Mouse (Mus musculus) cerebellum, adult 11-12 months (tissue): ENCODE results near the gene Gm11037.
"Not testable (repeated sequence)": the region's sequence is repeated elsewhere in the genome, so short reads cannot be mapped to it uniquely, and the experiment has no call there.

Experiments used
- DNase-seq: peaks from one replicate; pipeline ENCODE4 v3.0.0; 2022

The Gm11037 gene

DNA sequence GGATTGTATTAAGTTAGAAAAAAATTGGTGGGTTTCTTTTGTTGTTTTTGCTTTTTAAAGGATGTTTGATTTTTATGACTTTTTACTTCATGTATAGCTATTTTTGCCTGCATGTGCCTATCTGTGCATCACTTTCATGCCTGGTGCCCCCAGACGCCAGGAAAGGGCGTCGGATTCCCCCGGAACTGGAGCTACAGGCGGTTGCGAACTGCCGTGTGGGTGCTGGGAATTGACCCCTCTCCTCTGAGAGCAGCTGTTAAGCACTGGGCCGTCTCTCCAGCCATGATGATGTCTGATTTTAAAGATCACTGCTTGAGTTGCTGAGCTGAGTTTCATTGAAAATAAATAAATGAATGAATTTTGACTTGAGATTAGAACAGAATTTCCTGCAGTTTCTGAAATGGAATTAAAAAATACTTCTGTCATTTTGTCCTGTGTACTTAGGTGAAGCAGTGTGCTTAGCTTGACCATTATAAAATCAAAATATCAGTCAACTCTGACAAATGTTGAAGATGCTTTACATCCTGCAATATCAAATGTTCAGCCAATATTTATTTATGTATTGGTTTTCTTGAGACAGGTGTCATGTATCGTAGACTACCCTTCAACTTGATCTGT is at the start of gene Gm11037:
TSS of gene Gm11037 (plus strand) at position 568 of the 618 bp plus-strand sequence.
- no peak for DNase-seq

DNA sequence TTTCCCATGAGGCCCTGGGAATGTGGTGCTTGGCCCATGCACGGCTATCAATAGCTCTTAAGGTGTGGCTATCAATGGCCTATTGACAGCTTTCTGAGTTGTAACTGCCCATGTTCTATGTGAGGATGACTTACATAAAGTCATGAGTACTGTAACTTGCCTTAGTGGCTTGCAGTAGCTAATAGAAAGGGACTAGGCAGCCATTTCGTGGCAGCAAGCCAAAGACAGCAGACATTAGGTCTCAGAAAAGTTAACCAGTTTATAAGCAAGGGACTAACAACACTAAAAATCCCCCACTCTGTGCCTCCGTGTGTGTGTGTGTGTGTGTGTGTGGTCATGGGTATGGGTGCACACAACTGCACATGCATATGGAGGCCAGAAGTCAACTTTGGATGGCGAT is 49.1 kb upstream of the Gm11037 start:
- DNase-seq, result no peak

DNA sequence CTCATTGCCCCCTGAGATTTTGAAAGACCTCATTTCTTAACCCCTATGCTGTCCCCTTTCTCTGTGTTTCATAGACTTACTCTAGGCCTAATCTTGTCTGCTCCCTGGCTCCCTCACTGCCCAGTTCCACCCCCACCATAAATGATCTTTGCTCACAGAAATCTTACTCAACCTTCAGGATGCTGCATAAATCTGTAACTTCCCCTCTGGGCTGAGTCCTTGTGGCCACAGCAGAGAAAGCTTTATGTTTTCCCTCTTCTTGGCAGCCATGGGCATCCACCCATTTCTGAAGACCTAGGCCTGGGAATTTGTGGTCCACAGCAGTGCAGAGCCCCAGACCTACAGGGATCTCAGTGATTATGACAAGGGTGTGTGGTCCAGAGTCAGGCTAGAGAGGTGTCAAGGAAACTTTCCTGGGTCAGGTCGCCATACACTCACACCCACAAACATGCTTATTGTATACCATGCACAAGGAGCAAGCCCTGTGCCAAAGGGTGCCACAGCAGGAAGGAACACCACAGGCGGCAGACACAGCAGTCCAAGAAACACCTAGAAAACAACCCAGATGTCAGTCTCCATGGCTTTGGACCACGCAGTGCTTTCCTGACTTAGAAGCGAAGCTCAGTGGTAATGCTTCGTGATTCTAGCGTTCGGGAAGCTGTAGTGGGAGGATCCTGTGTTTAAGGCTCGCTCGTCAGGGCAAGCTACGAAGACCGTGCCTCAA is 46.5 kb upstream of the Gm11037 start, which contains the start of gene Siglec1:
TSS of gene Siglec1 (minus strand) at position 99 of the 724 bp plus-strand sequence.
- no peak for DNase-seq

DNA sequence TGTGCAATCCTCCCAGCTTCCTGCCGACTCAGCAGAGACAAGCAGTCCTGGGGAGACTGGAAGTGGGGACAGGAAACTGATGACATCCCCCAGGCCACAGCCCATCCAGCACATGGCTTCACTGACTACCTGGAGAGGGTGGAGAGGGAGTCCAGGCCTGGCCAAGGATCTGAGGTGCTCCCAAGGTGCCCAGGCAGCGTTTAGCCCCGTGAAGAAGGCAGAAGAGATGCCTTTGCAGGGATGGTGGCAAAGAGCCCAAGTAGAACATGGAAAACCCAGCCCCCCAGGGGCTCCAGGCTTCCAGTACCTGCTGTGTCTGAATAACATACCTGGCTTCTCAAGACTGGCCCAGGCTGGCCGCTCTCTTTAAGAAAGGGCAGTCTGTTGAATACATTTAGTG is 44.7 kb upstream of the Gm11037 start:
- DNase-seq, result no peak

DNA sequence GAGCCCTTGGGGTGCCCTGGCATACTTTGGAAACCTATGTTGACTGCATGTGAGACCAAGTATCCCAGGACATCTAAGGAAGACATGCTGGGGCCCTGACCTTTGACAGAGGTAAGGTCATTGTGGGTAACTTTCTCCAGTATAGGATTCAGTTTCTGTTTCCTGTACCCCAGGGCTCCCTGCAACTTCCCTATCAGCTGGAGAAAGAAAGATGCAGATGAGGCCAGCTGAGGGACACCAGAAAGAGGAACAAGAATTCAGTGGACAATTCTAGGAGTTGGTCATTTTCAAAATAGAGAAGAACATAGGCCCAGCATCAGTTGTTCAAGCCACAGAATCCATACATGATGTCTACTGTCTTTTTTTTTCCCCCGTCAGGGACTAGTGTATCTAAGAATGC is 43.7 kb upstream of the Gm11037 start:
- no peak for DNase-seq

DNA sequence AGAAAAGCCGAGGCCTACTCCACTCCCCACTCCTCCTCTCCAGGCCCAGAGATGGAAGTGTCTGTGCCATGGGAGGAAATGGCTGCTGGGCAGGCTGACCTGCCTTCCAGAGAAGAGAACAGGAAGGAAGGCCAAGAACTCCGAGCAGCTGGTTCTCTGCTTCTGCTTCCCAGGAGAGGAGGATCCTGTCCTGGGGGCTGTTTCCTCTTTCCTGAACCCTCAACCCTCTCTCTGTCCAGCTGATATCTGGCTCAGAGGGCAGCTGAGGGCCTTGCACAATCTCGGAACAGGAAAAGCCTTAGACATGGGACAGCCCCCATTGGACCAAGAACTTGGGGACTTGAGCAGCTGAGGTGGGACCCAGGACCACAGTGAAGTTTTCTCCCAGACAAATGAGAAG is 42.4 kb upstream of the Gm11037 start:
- DNase-seq, result no peak

DNA sequence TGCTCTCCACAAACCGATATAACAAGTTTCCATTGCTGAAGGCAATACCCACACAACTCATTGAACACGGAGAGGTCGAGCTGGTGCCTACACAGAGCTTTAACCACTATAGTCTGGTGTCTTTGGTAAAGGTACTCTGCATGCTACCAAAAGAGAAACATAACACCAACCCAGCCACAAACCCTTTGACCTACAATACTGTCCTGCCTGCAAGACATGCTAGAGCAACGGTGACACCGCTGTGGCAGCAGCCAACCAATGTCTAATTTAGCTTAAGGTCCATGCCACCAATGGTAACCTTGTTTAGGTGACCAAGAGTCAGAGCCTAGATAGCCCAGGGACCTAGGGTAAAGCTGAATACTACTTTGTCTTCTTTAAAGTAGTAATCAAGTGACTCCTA is 39.7 kb upstream of the Gm11037 start:
- DNase-seq, result no peak

DNA sequence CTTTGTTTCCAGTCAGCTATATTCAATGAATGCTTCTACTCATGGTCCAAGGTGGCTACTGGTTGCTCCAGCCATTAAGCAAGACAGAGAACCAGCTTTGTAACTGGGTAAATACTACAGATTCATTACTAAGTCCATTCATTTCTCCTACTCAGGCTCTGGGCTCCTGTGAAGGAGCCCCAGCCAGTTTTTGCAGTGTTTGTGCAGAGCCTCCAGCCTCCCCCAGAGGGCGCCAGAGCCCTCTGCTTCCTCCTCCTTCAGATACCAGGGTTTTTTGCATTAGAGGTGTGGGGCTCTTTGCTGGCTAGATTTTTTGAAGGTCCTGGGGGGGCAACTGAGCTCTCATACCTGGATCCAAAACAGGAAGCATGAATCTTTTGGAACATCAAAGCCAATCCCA is 38.5 kb upstream of the Gm11037 start:
- peak; percentile 49 for DNase-seq

DNA sequence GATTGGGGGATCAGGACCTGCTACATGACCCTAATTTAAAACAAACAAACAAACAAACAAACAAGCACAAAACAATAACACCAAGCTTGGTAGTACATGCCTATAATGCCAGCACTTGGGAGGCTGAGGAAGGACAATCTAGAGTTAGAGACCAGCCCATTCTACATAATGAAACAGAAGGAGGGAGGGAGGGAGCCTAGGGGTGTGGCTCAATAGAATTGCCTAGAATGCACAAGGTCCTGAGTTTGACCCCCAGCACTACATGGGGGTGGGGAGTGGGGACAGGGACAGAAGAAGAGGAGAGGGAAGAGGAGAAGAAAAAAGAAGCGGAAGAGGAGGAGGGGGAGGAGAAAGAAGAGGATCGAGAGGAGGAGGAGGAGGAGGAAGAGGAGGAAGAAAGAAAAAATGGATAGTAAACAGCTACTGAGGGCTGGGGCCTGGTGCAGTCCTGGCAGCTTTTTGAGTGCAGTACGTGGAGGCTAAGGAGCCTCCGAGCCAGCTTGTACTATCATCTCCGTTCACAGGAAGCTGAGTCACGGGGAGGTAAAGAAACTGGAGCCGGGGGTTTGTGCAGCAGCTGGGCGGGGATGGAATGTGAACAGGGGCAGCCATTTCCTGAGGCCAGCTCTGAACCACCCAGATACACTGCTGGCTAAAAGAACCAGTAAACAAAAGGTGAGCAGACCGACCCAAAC is 37.0 kb upstream of the Gm11037 start:
- DNase-seq, result no peak

DNA sequence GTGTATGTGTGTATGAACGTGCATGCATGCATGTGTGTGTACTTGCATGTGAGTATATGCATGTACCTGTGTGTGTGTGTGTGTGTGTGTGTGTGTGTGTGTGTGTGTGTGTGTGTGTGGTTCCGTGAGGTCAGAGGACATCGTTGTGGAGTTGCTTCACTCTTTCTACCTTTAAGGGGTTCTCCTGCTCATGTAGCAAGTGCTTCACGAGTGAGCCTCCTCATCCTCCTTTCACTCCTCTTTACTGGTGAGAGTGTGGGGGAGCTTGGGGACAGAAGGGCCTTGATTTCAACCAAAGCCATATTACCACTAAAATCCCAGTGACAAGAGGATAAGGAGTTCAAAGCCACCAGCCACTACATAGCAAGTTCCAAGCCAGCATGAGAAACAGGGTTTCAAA is 36.2 kb upstream of the Gm11037 start:
- DNase-seq, result no peak

DNA sequence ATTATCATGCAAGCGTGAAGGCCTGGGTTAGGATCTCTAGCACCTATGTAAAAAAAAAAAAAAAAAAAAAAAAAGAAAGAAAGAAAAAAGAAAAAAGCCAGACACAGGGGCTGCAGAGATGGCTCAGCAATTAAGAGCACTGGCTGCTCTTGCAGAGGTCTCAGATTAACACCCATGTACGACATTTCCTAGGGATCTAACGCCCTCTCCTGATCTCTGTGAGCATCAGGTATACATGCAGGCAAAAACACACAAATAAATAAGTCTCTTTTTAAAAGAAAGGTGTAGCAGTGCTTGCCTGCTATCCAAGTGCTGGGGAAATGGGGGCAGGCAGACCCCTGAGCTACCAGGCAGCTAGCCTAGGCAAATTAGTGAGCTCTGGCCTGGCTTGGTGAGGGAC is 31.8 kb upstream of the Gm11037 start:
- DNase-seq, result no peak

DNA sequence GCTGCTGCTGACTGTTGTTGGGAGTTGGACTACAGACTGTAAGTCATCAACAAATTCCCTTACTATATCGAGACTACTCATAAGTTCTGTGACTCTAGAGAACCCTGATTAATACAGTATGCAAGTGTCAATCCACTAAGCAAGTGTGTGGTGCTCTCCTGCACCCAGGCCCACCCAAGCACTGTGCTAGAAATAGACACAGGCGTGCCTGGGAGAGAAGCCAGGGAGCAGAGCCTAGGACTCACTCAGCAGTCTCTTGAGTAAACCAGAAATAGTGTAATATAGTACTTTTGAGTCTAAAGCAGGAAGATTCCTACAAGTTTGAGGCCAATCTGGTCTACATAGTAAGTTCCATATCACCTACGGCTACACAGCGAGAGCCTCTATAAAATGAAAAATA is 29.3 kb upstream of the Gm11037 start:
- no peak for DNase-seq

DNA sequence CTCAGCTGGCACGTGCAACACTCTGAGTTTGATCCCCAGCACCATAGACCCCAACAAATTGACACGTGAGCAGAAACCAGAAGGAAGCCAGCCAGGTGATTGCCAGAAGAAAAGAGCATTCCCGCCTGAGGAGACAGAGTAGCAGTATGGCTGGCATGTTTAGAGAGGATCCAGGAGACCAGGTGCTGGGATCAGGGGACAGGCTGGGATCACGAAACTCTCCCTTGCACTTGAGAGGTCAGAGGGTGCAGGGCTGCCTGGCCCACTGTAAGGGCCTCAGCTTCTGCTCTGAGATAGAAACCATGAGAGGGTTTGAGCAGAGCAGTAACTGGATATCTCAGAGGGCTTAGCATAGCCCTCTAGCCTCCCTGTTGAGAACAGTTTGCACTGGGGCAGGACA is 28.2 kb upstream of the Gm11037 start:
- DNase-seq, result not testable (repeated sequence)

DNA sequence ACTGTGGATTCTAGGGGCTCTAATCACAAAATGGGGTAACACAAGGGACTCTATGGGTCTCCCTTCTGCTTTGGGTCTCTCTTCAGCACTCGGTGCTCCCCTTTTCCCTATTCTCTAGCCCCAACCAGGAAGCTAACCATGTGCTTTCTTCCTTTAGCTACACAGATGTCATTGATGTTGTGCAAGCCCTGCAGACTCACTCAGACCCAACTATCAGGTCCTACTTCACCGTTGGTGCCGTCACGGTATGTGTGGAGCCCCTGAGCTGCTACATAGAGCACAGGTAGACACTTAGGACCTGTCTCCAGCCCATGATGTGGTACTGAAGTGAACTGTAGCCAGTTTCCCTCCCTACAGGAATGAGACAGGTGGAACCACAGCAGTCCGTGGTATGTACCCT is 27.3 kb upstream of the Gm11037 start:
- no peak for DNase-seq

DNA sequence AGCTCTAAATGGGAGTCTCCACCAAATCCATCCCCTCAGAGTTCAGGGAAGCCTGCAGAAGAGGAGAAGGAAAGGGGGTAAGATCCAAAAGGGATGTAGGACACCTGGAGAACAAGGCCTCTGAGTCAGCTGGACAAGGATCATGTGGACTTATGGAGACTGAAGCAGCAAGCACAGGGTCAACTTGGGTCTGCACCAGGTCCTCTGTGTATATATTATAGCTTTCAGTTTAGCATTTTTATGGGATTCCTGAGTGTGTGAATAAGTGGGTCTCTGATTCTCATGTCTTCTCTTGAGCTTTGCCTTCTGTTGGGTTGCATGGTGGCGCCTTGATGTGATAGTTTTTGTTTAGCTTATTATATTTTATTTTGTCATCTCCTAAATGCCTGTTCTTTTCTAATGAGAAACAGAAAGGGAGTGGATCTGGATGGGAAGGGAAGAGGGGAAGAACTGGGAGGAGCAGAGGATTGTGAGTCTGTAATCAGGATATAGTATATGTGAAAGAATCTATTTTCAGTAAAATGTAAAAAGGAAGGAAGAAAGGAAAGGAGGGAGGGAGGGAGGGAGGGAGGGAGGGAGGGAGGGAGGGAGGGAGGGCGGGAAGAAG is 14.2 kb upstream of the Gm11037 start:
- DNase-seq, result no peak

DNA sequence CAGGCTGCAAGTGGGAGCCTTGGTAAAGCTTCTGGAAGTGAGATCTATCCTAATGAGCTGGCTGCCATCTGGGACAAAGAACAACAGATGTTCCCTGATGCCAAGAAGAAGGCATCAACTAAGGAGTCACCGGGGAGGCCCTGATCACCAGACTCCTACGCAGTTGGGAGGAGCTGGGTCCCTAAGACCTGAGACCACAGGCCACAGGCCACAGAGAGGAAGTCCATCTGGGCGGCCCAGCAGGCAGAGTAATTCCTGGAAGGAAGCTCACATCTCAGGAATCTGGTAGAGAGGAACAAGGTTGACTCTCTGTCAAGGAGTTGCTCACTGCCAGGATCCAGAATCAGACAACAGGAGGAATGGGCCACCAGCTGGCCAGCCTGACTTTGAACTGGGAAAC is 9.1 kb upstream of the Gm11037 start:
- DNase-seq, result no peak

DNA sequence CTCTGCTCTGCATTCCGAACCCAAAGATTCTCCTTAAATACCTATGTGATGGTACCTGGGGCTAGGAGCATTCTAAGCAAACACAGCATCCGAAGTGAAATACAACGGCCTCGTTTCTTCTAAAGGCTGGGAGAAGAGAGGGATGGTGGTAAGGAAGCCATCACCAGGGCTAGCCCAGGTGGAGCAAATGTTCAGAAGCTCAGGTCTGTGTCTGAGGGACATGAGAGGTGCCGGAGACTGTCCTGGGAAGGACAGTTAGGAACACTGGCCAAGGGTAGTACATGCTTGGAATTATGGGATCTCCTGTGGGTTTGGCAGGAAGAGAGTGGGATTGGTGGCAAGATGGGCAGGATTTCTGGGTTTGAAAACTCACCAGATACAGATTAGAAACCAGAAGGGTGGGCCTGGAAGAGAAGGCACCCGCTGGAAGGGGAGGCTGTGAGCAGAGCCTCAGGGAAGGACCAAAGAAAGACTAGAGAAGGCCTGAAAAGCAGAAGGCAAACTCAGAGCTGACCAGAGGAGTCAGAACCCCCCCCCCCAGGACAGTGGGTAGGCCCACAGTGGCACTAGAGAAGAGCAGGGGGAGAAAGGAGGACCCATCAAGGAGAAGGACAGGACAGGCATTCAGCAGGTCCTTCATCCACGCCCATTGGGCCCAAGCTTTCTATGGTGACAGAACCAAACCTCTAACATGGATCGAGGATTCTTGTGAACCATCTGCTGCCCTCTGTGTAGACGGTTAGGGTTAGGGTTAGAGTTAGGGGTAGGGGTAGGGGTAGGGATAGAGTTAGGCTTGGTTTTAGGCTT is 7.9 kb upstream of the Gm11037 start:
- no peak for DNase-seq

DNA sequence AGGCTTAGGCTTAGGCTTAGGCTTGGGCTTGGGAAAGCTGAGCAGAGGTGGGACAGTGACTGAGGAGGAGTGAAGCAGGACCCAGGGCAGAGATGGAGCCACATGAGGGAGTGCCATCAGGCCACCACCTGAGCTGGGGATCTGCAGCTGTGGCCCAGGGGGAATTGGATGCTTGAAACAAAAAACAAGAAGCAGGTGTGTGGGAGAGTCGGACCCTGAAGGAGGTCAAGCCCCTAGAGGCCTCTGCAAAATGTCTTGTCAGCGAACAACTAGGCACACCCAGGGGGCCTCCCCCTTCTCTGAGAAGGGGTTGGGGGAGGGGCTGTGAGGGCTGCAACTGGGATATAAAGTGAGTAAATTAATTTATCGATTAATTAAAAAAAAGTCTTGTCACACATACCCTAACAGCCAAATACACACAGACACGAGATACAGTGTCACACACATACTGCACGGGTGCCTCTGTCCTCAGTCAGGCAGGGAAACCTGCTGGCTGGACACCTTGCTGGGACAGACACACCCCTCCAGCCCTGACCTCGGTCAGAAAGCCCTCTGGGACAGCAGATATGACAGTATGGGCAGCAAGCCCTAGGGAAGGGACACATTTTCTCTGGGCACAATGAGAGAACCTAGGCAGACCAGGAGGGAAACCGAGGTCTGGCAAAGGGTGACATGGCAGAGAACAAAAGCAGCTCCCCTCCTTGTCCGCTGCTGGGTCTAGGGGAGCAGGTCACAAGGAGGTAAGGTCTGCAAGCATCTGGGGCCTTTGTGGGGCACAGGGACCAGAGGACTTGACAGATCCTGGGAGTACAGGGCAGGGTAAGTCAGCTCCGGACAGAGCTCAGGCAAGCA is 7.1 kb upstream of the Gm11037 start:
- no peak for DNase-seq

DNA sequence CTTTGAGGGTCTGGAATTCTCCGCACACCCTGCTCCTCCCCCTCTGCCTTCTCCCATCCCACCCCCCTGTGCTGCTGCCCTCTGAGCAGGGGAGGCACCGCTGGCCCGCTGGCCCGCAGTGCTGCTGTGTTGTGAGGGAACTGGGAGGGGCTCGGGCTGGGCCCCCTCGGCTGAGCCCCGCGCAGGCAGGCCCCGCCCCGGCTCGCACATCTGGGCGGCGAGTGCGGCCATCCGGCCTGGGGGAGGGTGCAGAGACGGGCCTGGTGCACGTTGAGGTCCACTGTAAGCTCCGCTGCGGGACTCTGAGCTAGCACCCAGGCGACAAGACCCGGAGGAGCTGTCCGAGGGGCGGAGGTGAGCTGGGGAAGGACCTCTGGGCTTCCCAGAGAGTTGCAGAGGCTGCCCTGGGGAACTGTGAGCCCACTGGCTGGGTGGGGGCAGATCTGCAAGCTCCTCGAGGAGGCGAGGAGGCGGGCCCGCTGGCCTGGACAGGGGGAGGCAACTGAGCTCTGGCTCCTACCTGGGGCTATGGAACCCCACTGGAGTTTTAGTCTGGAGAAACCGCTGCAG is 6.1 kb upstream of the Gm11037 start, which contains the start of gene Hspa12b:
TSS of gene Hspa12b (plus strand) at position 120 of the 570 bp plus-strand sequence.
- DNase-seq, result no peak

DNA sequence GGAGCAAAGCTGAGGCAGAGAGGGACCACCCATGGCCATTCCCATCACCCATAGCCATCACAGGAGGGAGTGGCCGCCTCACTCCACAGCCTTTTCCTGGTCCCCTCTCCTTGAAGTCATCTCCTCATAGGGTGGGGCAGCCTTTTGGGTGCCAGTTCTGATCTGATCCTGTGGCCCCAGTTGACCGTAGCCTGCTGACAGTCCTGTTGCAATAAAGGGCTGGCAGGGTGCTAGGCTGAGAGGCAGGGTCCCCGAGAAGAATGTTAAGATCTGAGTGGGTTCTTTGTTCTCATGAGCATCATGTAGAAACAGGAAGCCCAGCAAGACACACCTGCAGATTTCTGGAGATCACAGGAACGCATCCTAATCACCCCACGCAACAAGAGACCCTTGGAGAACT is 5.1 kb upstream of the Gm11037 start:
- no peak for DNase-seq

DNA sequence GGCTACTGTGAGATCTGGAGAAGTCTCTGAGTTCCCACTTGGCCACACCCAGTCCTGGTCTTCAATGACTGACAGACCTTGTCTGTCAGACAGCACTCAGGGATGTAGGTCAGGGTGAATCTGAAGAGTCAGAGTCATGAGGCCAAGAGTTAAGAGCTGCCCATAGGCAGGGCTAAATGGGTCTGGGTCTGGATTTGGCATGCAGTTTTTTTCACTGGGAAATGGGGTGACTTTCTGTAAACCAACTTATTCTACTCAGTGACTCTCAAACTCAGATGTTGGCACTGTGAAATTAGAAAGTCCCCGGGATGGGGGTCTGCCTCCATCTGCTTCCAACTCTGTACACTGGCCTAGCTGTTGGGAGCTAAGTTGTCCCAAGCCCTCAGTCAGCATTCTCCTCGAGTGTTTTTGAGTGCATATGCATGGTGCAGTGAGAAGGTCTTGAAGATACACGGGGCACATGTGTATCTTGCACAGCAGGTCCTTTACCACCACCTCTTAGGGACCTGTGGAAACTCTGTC is 4.6 kb upstream of the Gm11037 start:
- DNase-seq, result no peak
